Mouse (Mus musculus) embryonic stem cell, embryonic (primary cell): ENCODE data around the gene Mat1a.

ENCODE experiments used
- CTCF ChIA-PET, 4 experiments: fragments of 300-600 bp in 2 of 4; fragments of 350-600 bp in 2 of 4; sonication (Branson Sonifier 250); formaldehyde crosslinking; loops; one replicate each; lab custom pipeline; 2022; ENCODE audit warnings: inconsistent platforms in 2 of 4; lab: Charles Lee
- POLR2A ChIA-PET, 4 experiments: fragments of 300-600 bp in 2 of 4; fragments of 350-600 bp in 2 of 4; sonication (Branson Sonifier 250); formaldehyde crosslinking; loops; one replicate each; lab custom pipeline; 2022; ENCODE audit warnings: antibody characterized with exemption in 4 of 4, inconsistent platforms in 1 of 4; lab: Charles Lee

The Mat1a gene

GRCm38 (mm10) chr14:41104853-41105444, at the start of gene Mat1a:
Gene Mat1a (plus strand): TSS chr14:41105035.
- POLR2A ChIA-PET: no interaction called here
- CTCF ChIA-PET: interaction anchor here (1.0 to 1.5 kb wide), 4 partner anchors 11 to 17 kb away, joined by 3 to 6 read pairs (median 3); no protein-coding TSS in a partner anchor

GRCm38 (mm10) chr14:41065168-41065567, 39.7 kb upstream of the Mat1a start:
- ChIA-PET POLR2A (interaction anchor here in 1 of 4 experiments (0.6 kb wide), 1 partner anchor 238 kb away, joined by 3 read pairs; no protein-coding TSS in a partner anchor), CTCF (interaction anchor here in 3 of 4 experiments (0.6 to 1.9 kb wide), 5 partner anchors 13 to 115 kb away, joined by 3 to 8 read pairs (median 3); no protein-coding TSS in a partner anchor)

GRCm38 (mm10) chr14:41066416-41066815, 38.4 kb upstream of the Mat1a start:
- CTCF ChIA-PET: interaction anchor here in 2 of 4 experiments (0.6 to 1.9 kb wide), 4 partner anchors 14 to 33 kb away, joined by 3 to 6 read pairs (median 4); no protein-coding TSS in a partner anchor

GRCm38 (mm10) chr14:41069108-41069507, 35.7 kb upstream of the Mat1a start, which contains the start of gene Dydc2:
Gene Dydc2 (minus strand): TSS chr14:41069208.
- ChIA-PET POLR2A (no interaction called here), CTCF (no interaction called here)

More at GRCm38 (mm10) chr14:41066416-41066815, 38.4 kb upstream of the Mat1a start:
- POLR2A ChIA-PET: interaction anchor here in 2 of 4 experiments (0.6 to 0.7 kb wide), 2 partner anchors 50 to 97 kb away, joined by 3 to 4 read pairs; no protein-coding TSS in a partner anchor

DNA sequence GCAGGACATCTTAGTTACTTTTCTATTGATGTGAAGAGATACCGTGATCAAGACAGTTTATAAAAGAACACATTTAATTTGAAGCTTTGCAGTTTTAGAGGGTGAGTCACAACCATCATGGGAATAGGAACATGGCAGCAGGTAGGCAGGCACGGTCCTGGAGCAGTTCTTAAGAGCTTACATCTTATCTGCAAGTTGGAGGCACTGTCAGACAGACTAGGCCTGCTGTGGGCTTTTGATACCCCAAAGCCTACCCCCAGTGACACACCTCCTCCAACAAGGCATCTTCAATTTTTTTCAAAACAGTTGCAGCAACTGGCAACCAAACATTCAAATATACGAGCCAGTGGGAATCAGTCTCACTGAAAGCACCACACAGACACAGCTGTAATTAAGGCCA, 34.5 kb upstream of the Mat1a start:
- ChIA-PET CTCF (interaction anchor here in 1 of 4 experiments (1.0 to 1.2 kb wide), 2 partner anchors 35 to 58 kb away, joined by 3 read pairs; no protein-coding TSS in a partner anchor), POLR2A (no interaction called here)

- POLR2A ChIA-PET: no interaction called here
- CTCF ChIA-PET: no interaction called here
These were observed 32.4 kb upstream of the Mat1a start, which contains the start of gene Dydc1 for GRCm38 (mm10) chr14:41072229-41072943. Gene Dydc1 (plus strand): TSS chr14:41072911.

- POLR2A ChIA-PET: no interaction called here
- CTCF ChIA-PET: no interaction called here
These were observed 31.9 kb upstream of the Mat1a start for GRCm38 (mm10) chr14:41072944-41073275.

GRCm38 (mm10) chr14:41082408-41082807, 22.4 kb upstream of the Mat1a start:
- POLR2A ChIA-PET: no interaction called here
- CTCF ChIA-PET: no interaction called here

DNA sequence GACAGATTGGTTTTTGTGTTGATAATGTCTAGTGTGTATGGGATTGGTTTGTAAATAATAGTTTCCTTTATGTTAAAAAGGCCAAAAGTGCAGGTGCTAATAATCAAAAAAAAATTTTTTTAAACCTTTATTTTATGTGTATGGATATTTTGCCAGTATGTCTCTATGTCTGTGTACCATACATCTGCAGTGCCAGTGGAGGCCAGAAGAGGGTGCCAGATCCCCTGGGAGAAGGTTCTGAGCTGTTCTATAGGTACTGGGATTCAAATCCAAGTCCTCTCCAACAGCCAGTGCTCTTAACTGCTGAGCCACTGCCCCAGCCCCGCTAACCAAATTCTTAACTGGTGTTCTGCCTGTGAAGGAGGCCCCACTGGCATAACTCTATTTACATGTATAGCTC, 17.3 kb upstream of the Mat1a start:
- ChIA-PET CTCF (interaction anchor here (0.5 to 5.7 kb wide), 21 partner anchors 8 to 170 kb away, joined by 3 to 30 read pairs (median 3); no protein-coding TSS in a partner anchor), POLR2A (interaction anchor here in 1 of 4 experiments (0.8 kb wide), 1 partner anchor 56 kb away, joined by 3 read pairs; no protein-coding TSS in a partner anchor)

DNA sequence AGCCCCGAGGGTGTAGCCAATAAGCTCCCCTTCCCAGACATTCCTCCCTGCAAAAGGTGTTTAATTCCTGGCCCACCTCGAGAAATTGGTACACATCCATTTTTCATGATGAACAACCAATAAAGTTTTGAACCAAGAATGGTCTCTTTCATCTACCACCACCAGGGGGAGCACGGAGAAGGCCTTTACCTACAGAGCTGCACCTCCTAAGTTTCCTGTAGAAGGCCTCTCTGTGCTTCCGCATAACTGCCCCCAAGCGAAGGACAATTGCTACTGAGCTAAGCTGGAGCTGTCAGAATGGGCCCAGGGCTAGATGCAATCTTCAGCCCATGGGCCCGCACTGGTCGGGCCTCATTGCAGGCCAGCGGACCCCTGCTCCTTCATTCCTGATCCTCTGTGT, 14.1 kb upstream of the Mat1a start:
- ChIA-PET CTCF (interaction anchor here (0.5 to 5.7 kb wide), 14 partner anchors 13 to 302 kb away, joined by 3 to 30 read pairs (median 3); no protein-coding TSS in a partner anchor), POLR2A (interaction anchor here in 1 of 4 experiments (0.8 kb wide), 1 partner anchor 72 kb away, joined by 3 read pairs; no protein-coding TSS in a partner anchor)

DNA sequence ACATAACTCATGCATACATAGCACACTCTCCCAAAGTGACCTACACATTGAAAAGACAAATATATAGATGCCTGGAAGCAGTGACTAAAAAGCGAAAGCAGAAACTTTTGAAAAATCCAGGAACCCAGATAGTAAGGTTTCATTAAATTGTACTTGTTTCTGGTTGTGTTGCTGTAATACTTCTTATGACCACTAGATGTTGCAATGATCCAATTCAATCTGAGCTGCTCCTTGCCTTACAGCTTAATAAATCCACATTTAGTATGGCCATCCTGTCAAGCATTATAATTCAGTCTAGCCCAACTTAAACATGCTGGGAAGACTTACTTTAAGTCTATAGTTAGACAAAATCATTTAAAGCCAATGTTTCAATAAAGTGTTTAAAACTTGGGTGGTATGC, 10.7 kb upstream of the Mat1a start:
- POLR2A ChIA-PET: interaction anchor here in 1 of 4 experiments (0.9 kb wide), 1 partner anchor 8 kb away, joined by 3 read pairs; no protein-coding TSS in a partner anchor
- CTCF ChIA-PET: interaction anchor here (0.5 to 2.3 kb wide), 21 partner anchors 9 to 1711 kb away, joined by 3 to 17 read pairs (median 3); partner anchors contain the start of genes Mat1a (in 3 of the 4), Fam213a (in 1 of the 4) and Tspan14 (in 1 of the 4)

DNA sequence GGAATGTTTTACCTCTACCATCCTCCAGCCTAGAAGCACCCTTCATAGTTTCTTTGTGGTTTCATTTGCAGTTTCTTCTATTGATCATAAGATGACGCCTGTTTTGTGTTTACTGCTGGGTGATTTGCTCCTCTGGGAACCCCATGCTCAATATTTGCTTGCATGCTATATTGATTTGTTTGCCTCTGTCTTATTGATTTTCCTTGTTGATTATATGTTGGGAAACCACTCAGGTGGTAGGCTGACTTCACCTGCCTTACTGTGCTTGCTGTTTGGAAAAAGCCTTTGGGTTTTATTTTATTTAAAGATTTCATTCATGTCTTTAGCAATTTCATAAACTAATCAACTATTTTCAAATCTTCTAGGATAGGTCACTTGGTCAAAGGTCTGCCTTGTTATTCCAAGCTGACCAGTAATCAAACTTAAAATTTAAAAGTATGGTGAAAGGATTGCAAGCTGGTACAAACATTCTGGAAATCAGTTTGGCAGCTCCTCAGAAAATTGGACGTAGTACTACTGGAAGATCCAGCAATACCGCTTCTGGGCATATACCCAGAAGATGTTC, 8.5 kb upstream of the Mat1a start:
- ChIA-PET POLR2A (no interaction called here), CTCF (interaction anchor here in 1 of 4 experiments (1.4 kb wide), 1 partner anchor 9 kb away, joined by 3 read pairs; no protein-coding TSS in a partner anchor)

- ChIA-PET CTCF (no interaction called here), POLR2A (no interaction called here)
These were observed 6.1 kb upstream of the Mat1a start for GRCm38 (mm10) chr14:41098726-41099125.

GRCm38 (mm10) chr14:41100712-41101111, 4.1 kb upstream of the Mat1a start:
- CTCF ChIA-PET: no interaction called here
- POLR2A ChIA-PET: no interaction called here

DNA sequence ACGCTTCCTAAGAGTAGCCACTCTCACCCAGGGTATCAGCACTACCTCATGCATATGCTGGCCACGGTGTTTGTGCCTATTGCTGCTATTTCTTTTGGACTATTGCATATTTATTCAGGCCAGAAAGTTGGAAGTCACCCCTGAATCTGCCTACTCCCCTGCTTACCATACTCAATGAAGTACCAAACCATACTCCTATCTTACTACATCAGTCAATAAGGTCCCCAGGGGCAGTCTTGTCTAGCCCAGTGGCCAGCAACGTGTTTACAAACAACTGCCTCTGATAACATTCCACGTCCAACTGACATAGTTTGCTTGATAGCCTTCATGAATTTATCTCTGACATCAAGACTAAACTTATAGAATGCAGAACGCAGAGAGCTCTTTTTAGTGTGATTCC, 3.6 kb upstream of the Mat1a start:
- POLR2A ChIA-PET: no interaction called here
- CTCF ChIA-PET: interaction anchor here in 1 of 4 experiments (0.6 kb wide), 1 partner anchor 41 kb away, joined by 3 read pairs; no protein-coding TSS in a partner anchor

DNA sequence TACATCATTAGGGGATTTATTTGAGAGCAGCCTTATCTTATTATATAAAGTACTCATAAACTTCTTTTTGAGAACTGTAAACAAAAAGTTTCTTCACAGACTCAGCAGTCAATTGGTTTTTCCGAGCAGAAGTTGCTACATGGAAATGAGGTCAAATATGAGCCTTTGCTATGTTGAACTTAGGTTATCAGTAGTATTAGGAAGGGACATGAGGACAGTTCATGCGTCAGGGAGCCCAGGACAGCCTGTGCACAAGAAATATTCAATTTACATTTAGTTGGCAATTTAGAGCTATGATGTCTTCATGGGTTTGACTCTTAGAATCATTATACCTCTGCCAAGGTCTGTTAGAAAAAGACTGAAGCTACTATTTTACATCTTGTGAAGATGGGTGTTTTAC, 2.6 kb upstream of the Mat1a start:
- POLR2A ChIA-PET: interaction anchor here in 1 of 4 experiments (1.1 kb wide), 1 partner anchor 8 kb away, joined by 3 read pairs; no protein-coding TSS in a partner anchor
- CTCF ChIA-PET: interaction anchor here in 1 of 4 experiments (2.1 kb wide), 1 partner anchor 8 kb away, joined by 8 read pairs; no protein-coding TSS in a partner anchor

DNA sequence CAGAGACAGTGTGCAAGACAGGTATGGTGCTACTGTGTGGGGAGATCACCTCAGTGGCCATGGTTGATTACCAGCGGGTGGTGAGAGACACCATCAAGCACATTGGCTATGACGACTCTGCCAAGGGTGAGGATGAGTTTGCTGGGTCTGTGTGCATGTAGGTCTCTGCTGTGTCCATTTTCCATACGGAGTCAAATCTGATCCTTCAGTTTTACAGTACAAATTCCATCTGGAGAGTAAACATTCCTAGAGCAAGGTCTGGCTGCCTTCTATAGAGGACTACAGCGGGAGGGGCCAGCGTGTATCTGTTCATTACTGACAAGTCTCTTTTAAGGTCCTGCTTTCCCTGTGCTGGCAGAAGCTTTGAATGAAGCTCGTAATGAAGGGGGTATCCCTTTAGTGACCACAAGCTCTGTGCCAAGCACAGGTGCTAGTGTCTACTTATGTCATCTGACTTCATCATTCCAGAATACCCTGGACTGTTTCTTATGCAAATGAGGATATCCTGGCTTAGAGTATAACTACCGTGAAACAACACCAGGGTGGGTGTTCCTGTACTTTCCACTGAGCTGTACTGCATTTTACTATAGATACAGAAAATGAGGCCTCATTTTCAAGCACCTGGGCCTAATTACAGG, 6.3 kb downstream of the Mat1a start:
- POLR2A ChIA-PET: no interaction called here
- CTCF ChIA-PET: interaction anchor here in 2 of 4 experiments (0.6 to 1.9 kb wide), 2 partner anchors 17 to 34 kb away, joined by 3 to 4 read pairs; no protein-coding TSS in a partner anchor

GRCm38 (mm10) chr14:41112944-41113343, 8.1 kb downstream of the Mat1a start:
- ChIA-PET CTCF (no interaction called here), POLR2A (no interaction called here)
